8 mouse cellular contexts compared by ENCODE assay signal in the genomic region with DNA sequence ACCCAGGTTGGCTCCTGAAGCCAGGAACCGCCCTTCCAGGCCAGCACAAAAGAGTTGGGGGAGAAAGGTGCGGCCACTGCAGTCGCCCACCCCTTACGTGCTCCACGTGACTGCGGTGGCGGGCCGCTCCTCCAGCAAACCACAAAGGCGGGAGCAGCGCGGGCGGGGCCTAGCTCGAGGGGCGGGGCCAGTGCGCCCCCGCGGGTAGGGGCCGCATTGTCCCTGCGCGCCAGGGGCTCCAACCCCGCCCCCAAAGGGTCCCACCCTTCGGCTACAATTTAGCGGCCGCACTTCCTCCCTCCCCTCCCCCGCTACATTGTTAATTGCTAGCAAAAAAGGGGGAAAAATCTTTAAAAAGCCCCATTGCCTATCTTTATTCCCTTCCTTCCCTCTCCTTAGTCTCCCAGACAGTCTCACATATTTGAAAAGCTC. TPM values are rescaled to one million over a fixed set of nuclear protein-coding genes. Genes with fewer than 3 reads are reported as not detected.
DNase-seq lines count a peak whose midpoint lies in the region; ATAC-seq lines count a peak whose summit lies in the region.

No protein-coding gene starts in this region.

- peak overlapping the region; percentile 83 for H3K4me2 ChIP-seq in hindbrain, embryonic 14.5 days (replicated peaks)

- H3K4me1 ChIP-seq in hindbrain, embryonic 14.5 days (replicated peaks; ENCODE audit: control insufficient read depth, insufficient read depth, low read length) = peaks cover 46% of the 10 kb centered on the region

- under 1% methylated on average over 25 of the region's 25 CpGs for WGBS in hindbrain, embryonic 14.5 days

- no peaks in the 10 kb centered on the region for H3K27me3 ChIP-seq in hindbrain, embryonic 14.5 days (ENCODE audit: control insufficient read depth, insufficient read depth, low read length)

- H3K4me3 ChIP-seq in hindbrain, embryonic 14.5 days (replicated peaks; ENCODE audit: low read length) = peak overlapping the region; percentile 84

- ATAC-seq in hindbrain, embryonic 14.5 days (ENCODE audit: low FRiP score) = peak; percentile 35
- peak; percentile 9; the same call in 1 of the 2 replicates for ATAC-seq in megakaryocyte, adult 5-6 weeks (ENCODE audit: poor library complexity, severe bottlenecking)
- no peak for ATAC-seq in inflammation-experienced regulatory T-cells, adult 6 months

- peak overlapping the region; percentile 99 for H3K9ac ChIP-seq in hindbrain, embryonic 14.5 days

- H3K27ac ChIP-seq in hindbrain, embryonic 14.5 days = peak overlapping the region; percentile 99

- no peaks in the 10 kb centered on the region for H3K9me3 ChIP-seq in hindbrain, embryonic 14.5 days (ENCODE audit: control insufficient read depth, low read length)

- H3K36me3 ChIP-seq in hindbrain, embryonic 14.5 days (replicated peaks; ENCODE audit: control insufficient read depth, insufficient read depth) = peaks cover 46% of the 10 kb centered on the region

- peak; percentile 69 for DNase-seq in T-cell, adult 2 months (ENCODE audit: low spot score)
- DNase-seq in cerebellum, postnatal 10 days = peak; percentile 90 to 96
- DNase-seq in frontal cortex, postnatal 25 days (ENCODE audit: low spot score in 2 of 2) = peak; percentile 60 to 75
- peak; percentile 89 for DNase-seq in hindbrain, embryonic 14.5 days (ENCODE audit: low spot score)
- peak; percentile 56 to 84 for DNase-seq in left cerebral cortex, adult 8-10 months (ENCODE audit: low spot score in 2 of 2)
- peak; percentile 88 for DNase-seq in right cerebral cortex, postnatal 25 days

RNA-seq across cellular contexts. Expression of gene Tubb5, which starts 1.1 kb away (rescaled TPM):
- polyA plus RNA-seq in hindbrain, embryonic 14.5 days (2014; fragmentation: Nextera tagmentation; extraction: Ambion mirVana) = 1,664 and 1,709 TPM in 2 replicates
- 100 to 1,000 TPM; 430 to 459 (median 451) TPM for total RNA-seq in left cerebral cortex, adult 8-10 months (2022)
- total RNA-seq in megakaryocyte, adult 5-6 weeks (2015) = 649 TPM in 2 replicates
- 751 and 811 TPM in 2 replicates for total RNA-seq in megakaryocyte, adult 5-6 weeks (2017)
- polyA plus RNA-seq in inflammation-experienced regulatory T-cells, adult 6 months (2017; shearing (Covaris generic)) = 100 to 1,000 TPM; 404 to 882 (median 514) TPM

RNA-seq across cellular contexts. Expression of gene Mdc1, which starts 4.3 kb away (rescaled TPM):
- polyA plus RNA-seq in hindbrain, embryonic 14.5 days (2014; fragmentation: Nextera tagmentation; extraction: Ambion mirVana) = 9.2 and 10.7 TPM in 2 replicates
- total RNA-seq in left cerebral cortex, adult 8-10 months (2022) = 10 to 100 TPM; 13.8 to 21.2 (median 18.2) TPM
- total RNA-seq in megakaryocyte, adult 5-6 weeks (2015) = 37.6 and 62.8 TPM in 2 replicates
- 17.3 and 18.6 TPM in 2 replicates for total RNA-seq in megakaryocyte, adult 5-6 weeks (2017)
- 10 to 100 TPM in 1 of 3 experiments, 1 to 10 TPM in 2; 6.1 to 10.7 (median 7.1) TPM for polyA plus RNA-seq in inflammation-experienced regulatory T-cells, adult 6 months (2017; shearing (Covaris generic))

RNA-seq across cellular contexts. Expression of gene Flot1, which starts 14.0 kb away (rescaled TPM):
- 86.3 and 96.6 TPM in 2 replicates for polyA plus RNA-seq in hindbrain, embryonic 14.5 days (2014; fragmentation: Nextera tagmentation; extraction: Ambion mirVana)
- 100 to 1,000 TPM; 118 to 151 (median 137) TPM for total RNA-seq in left cerebral cortex, adult 8-10 months (2022)
- 73.5 and 95.0 TPM in 2 replicates for total RNA-seq in megakaryocyte, adult 5-6 weeks (2015)
- total RNA-seq in megakaryocyte, adult 5-6 weeks (2017) = 124 and 127 TPM in 2 replicates
- 10 to 100 TPM; 20.5 to 31.1 (median 28.1) TPM for polyA plus RNA-seq in inflammation-experienced regulatory T-cells, adult 6 months (2017; shearing (Covaris generic))

RNA-seq across cellular contexts. Expression of gene Ier3, which starts 15.5 kb away (rescaled TPM):
- 6.6 and 7.5 TPM in 2 replicates for polyA plus RNA-seq in hindbrain, embryonic 14.5 days (2014; fragmentation: Nextera tagmentation; extraction: Ambion mirVana)
- total RNA-seq in left cerebral cortex, adult 8-10 months (2022) = 10 to 100 TPM; 11.1 to 17.3 (median 15.2) TPM
- total RNA-seq in megakaryocyte, adult 5-6 weeks (2015) = 21.1 and 22.8 TPM in 2 replicates
- 15.7 and 20.5 TPM in 2 replicates for total RNA-seq in megakaryocyte, adult 5-6 weeks (2017)
- 10 to 100 TPM in 1 of 3 experiments, 1 to 10 TPM in 1, under 1 TPM in 1; 0.54 to 11.8 (median 1.3) TPM for polyA plus RNA-seq in inflammation-experienced regulatory T-cells, adult 6 months (2017; shearing (Covaris generic))

RNA-seq across cellular contexts. Expression of gene Nrm, which starts 24.1 kb away (rescaled TPM):
- 18.2 and 20.3 TPM in 2 replicates for polyA plus RNA-seq in hindbrain, embryonic 14.5 days (2014; fragmentation: Nextera tagmentation; extraction: Ambion mirVana)
- 1 to 10 TPM; 2.6 to 3.4 (median 3.0) TPM for total RNA-seq in left cerebral cortex, adult 8-10 months (2022)
- 88.5 and 114 TPM in 2 replicates for total RNA-seq in megakaryocyte, adult 5-6 weeks (2015)
- 80.1 and 82.8 TPM in 2 replicates for total RNA-seq in megakaryocyte, adult 5-6 weeks (2017)
- polyA plus RNA-seq in inflammation-experienced regulatory T-cells, adult 6 months (2017; shearing (Covaris generic)) = 10 to 100 TPM; 25.4 to 64.8 (median 27.4) TPM
